Mouse (Mus musculus): ENCODE measurements around the gene Inha. TPM values are rescaled to one million over a fixed set of nuclear protein-coding genes. Genes with fewer than 3 reads are reported as not detected.

The Inha gene
- polyA plus RNA-seq, 1 experiment from 2014 or later: 1.7 TPM

GRCm38 (mm10) chr1:75519576-75519975 lies 12.7 kb downstream of the Inha start:
- no peak for DNase-seq (ENCODE audit: low spot score)

- DNase-seq (ENCODE audit: low spot score): peak; percentile 94
Measured at GRCm38 (mm10) chr1:75521321-75522031, 14.6 kb downstream of the Inha start, which contains the start of gene Stk11ip. TSS of gene Stk11ip (plus strand) at chr1:75521529.

GRCm38 (mm10) chr1:75524679-75525078 lies 17.8 kb downstream of the Inha start:
- no peak for DNase-seq (ENCODE audit: low spot score)

GRCm38 (mm10) chr1:75530546-75530945 lies 23.7 kb downstream of the Inha start:
- no peak for DNase-seq (ENCODE audit: low spot score)

GRCm38 (mm10) chr1:75532280-75533172 lies 25.6 kb downstream of the Inha start:
- no peak for DNase-seq (ENCODE audit: low spot score)

- no peak for DNase-seq (ENCODE audit: low spot score)
Measured at GRCm38 (mm10) chr1:75533325-75534252, 26.7 kb downstream of the Inha start.

- no peak for DNase-seq (ENCODE audit: low spot score)
Measured at GRCm38 (mm10) chr1:75537587-75537986, 30.7 kb downstream of the Inha start.

GRCm38 (mm10) chr1:75538597-75539190 lies 31.8 kb downstream of the Inha start:
- DNase-seq (ENCODE audit: low spot score): no peak

GRCm38 (mm10) chr1:75541496-75541895 lies 34.6 kb downstream of the Inha start:
- DNase-seq (ENCODE audit: low spot score): no peak

GRCm38 (mm10) chr1:75544351-75544750 lies 37.5 kb downstream of the Inha start:
- no peak for DNase-seq (ENCODE audit: low spot score)

GRCm38 (mm10) chr1:75545965-75546956 lies 39.4 kb downstream of the Inha start, which contains the start of gene Slc4a3:
TSS of gene Slc4a3 (plus strand) at chr1:75546266.
- no peak for DNase-seq (ENCODE audit: low spot score)

GRCm38 (mm10) chr1:75547351-75547750 lies 40.5 kb downstream of the Inha start:
- no peak for DNase-seq (ENCODE audit: low spot score)

GRCm38 (mm10) chr1:75548083-75548482 lies 41.2 kb downstream of the Inha start:
- DNase-seq (ENCODE audit: low spot score): no peak

GRCm38 (mm10) chr1:75548871-75549270 lies 42.0 kb downstream of the Inha start:
- DNase-seq (ENCODE audit: low spot score): no peak

GRCm38 (mm10) chr1:75549289-75550279 lies 42.7 kb downstream of the Inha start:
- no peak for DNase-seq (ENCODE audit: low spot score)

- DNase-seq (ENCODE audit: low spot score): no peak
Measured at GRCm38 (mm10) chr1:75550586-75550985, 43.7 kb downstream of the Inha start.

GRCm38 (mm10) chr1:75555680-75556079 lies 48.8 kb downstream of the Inha start:
- DNase-seq (ENCODE audit: low spot score): no peak

GRCm38 (mm10) chr1:75556143-75556781 lies 49.4 kb downstream of the Inha start:
- DNase-seq (ENCODE audit: low spot score): no peak

Measured in thymus, postnatal 0 days (tissue).